Comparison of ENCODE assay signal across 8 mouse cellular contexts in the genomic region with DNA sequence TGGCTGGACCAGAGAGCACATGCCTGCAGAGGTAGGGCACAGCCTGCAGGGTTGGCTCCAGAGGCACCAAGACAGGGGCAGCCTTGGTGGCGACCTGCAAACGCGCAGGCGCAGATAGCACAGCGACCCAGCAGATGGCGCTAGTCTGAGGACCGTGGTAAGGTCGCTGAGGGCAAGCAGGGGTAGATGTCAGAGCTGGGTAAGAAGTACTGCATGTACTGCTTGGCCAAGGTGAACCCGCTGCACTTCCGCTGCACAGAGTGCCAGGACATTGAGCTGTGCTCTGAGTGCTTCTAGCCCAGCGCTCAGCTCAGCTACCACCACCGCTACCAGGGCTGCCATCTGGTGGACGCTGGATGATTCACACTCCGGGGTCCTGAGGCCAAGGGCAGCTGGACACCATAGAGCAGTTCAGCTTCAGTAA.
DNase-seq lines count a peak whose midpoint lies in the region; ATAC-seq lines count a peak whose summit lies in the region.

No protein-coding gene starts in this region.

- peak; percentile 98 for ATAC-seq in inflammation-experienced regulatory T-cells, adult 6 months
- ATAC-seq in megakaryocyte progenitor cell, adult 5-6 weeks (replicated peaks; ENCODE audit: poor library complexity) = peak; percentile 99

- peak; percentile 88 to 95 for DNase-seq in adrenal gland, adult (ENCODE audit: inconsistent age in 2 of 2, low spot score in 1 of 2)
- DNase-seq in embryo, embryonic 10.5 days (ENCODE audit: low spot score) = peak; percentile 84
- peak; percentile 70 for DNase-seq in gastrocnemius, postnatal 14 days
- peak; percentile 14 to 75 for DNase-seq in left cerebral cortex, adult 9 months (ENCODE audit: low spot score in 2 of 2)
- DNase-seq in right cerebral cortex, postnatal 10 days (ENCODE audit: low spot score in 2 of 2) = peak; percentile 63 to 69
- peak; percentile 62 for DNase-seq in urinary bladder, postnatal 25 days (ENCODE audit: low spot score)

- intact Hi-C loops in gastrocnemius, postnatal 14 days (cut with DNase I; ENCODE audit: low total_unique reads) = loop anchor here (10.0 kb wide), 1 partner anchor 98 kb away; no protein-coding TSS in a partner anchor

Comparison
In these comparisons a context has a peak if more than half of its experiments do, and no peak if none do; other contexts are left out.
1. Peak in every context shown above with its lines: DNase-seq and ATAC-seq.